Mouse (Mus musculus) C2C12 (cell line): ENCODE measurements around the gene Fkbp5. TPM values are rescaled to one million over a fixed set of nuclear protein-coding genes. Genes with fewer than 3 reads are reported as not detected.
"Not testable (repeated sequence)": the region's sequence is repeated elsewhere in the genome, so short reads cannot be mapped to it uniquely, and the experiment has no call there.

Source experiments
- H3K27me3 ChIP-seq: one replicate; pipeline ENCODE4 v1.6.1; 2011; ENCODE audit not compliant: control insufficient read depth, insufficient read depth, insufficient read length
- H3K36me3 ChIP-seq: one replicate; pipeline ENCODE4 v1.6.1; 2011; ENCODE audit not compliant: control insufficient read depth, insufficient read depth
- H3K4me3 ChIP-seq: one replicate; pipeline ENCODE4 v1.5.1; 2011; ENCODE audit warnings: mild to moderate bottlenecking, control low read depth; ENCODE audit not compliant: poor library complexity, insufficient read depth, severe bottlenecking
- H3K79me2 ChIP-seq: one replicate; pipeline ENCODE4 v1.6.1; 2011; ENCODE audit not compliant: control insufficient read depth, insufficient read depth
- H3K79me3 ChIP-seq: one replicate; pipeline ENCODE4 v1.6.1; 2011; ENCODE audit warnings: low read depth, control low read depth
- H3ac ChIP-seq: one replicate; pipeline ENCODE3; 2011; ENCODE audit warnings: low read depth; ENCODE audit not compliant: control insufficient read depth, insufficient read length
- CEBPB ChIP-seq: IDR thresholded peaks from one replicate; pipeline ENCODE4 v1.6.1; 2011; ENCODE audit warnings: low read depth, mild to moderate bottlenecking, control low read depth, moderate library complexity
- CTCF ChIP-seq: IDR thresholded peaks from one replicate; pipeline ENCODE4 v1.5.1; 2011; ENCODE audit not compliant: control insufficient read depth, insufficient read depth, insufficient read length
- FOSL1 ChIP-seq: IDR thresholded peaks from one replicate; pipeline ENCODE4 v1.8.0; 2011; ENCODE audit warnings: mild to moderate bottlenecking, low read length; ENCODE audit not compliant: poor library complexity, insufficient read depth, severe bottlenecking
- MAX ChIP-seq: IDR thresholded peaks from one replicate; pipeline ENCODE4 v1.6.1; 2011; ENCODE audit warnings: mild to moderate bottlenecking, control low read depth
- MYOD1 ChIP-seq: IDR thresholded peaks from one replicate; pipeline ENCODE4 v1.6.1; 2011; ENCODE audit warnings: low read depth; ENCODE audit not compliant: control insufficient read depth, insufficient read length
- MYOG ChIP-seq: IDR thresholded peaks from one replicate; pipeline ENCODE4 v1.6.1; 2011; ENCODE audit not compliant: control insufficient read depth, insufficient read length; ENCODE audit errors: extremely low read depth
- USF1 ChIP-seq: IDR thresholded peaks from one replicate; pipeline ENCODE4 v1.6.1; 2011; ENCODE audit warnings: low read depth, mild to moderate bottlenecking, control low read depth, moderate library complexity
- polyA plus RNA-seq: library from polyadenylated mRNA; unstranded; fragments of >200 nt; fragmentation: generic; extraction: Trizol; gene quantifications from one replicate; pipeline ENCODE4 v1.2.1, GENCODE M21; 2012; ENCODE audit warnings: missing spikeins

The Fkbp5 gene
- polyA plus RNA-seq, 1 experiment: 24.4 TPM

- no peaks in the 10 kb centered on the region for H3K27me3 ChIP-seq
- H3K4me3 ChIP-seq: no peak within 1 kb of the TSS
- no peaks in the 10 kb centered on the region for H3K36me3 ChIP-seq
- TF ChIP-seq MYOG (no peak), MYOD1 (no peak), MAX (no peak), USF1 (no peak), CEBPB (no peak), FOSL1 (no peak), CTCF (no peak)
- H3K79me3 ChIP-seq: no peaks in the 10 kb centered on the region
- no peaks in the 10 kb centered on the region for H3K79me2 ChIP-seq
- no peak within 1 kb of the TSS for H3ac ChIP-seq
These were observed 152.2 kb downstream of the Fkbp5 start, which contains the start of gene Tulp1 for GRCm38 (mm10) chr17:28365122-28365521. Gene Tulp1 (minus strand): TSS chr17:28365222.

- TF ChIP-seq MYOG (no peak), CTCF (no peak), MAX (no peak), CEBPB (no peak), USF1 (no peak), MYOD1 (no peak), FOSL1 (no peak)
- Histone ChIP-seq H3K79me3 (no peaks in the 10 kb centered on the region), H3K4me3 (no peak overlapping the region), H3ac (no peak overlapping the region), H3K36me3 (no peaks in the 10 kb centered on the region), H3K27me3 (no peaks in the 10 kb centered on the region), H3K79me2 (no peaks in the 10 kb centered on the region)
These were observed 153.8 kb downstream of the Fkbp5 start for GRCm38 (mm10) chr17:28363507-28363906.

GRCm38 (mm10) chr17:28362653-28363292 is 154.6 kb downstream of the Fkbp5 start:
- TF ChIP-seq MAX: no peak
- TF ChIP-seq MYOD1: no peak
- no peak for TF ChIP-seq CTCF
- TF ChIP-seq USF1: no peak
- no peak for TF ChIP-seq CEBPB
- Histone ChIP-seq H3K79me2 (no peaks in the 10 kb centered on the region), H3ac (no peak overlapping the region), H3K79me3 (no peaks in the 10 kb centered on the region), H3K4me3 (no peak overlapping the region), H3K27me3 (no peaks in the 10 kb centered on the region), H3K36me3 (no peaks in the 10 kb centered on the region)

- H3K4me3 ChIP-seq: no peak overlapping the region
- no peaks in the 10 kb centered on the region for H3K36me3 ChIP-seq
- no peak overlapping the region for H3ac ChIP-seq
- H3K27me3 ChIP-seq: no peaks in the 10 kb centered on the region
- no peaks in the 10 kb centered on the region for H3K79me3 ChIP-seq
- H3K79me2 ChIP-seq: no peaks in the 10 kb centered on the region
- TF ChIP-seq MAX: no peak
- TF ChIP-seq FOSL1: no peak
- TF ChIP-seq MYOD1: no peak
- TF ChIP-seq MYOG: no peak
- TF ChIP-seq CTCF: no peak
- TF ChIP-seq USF1: no peak
- TF ChIP-seq CEBPB: no peak
These were observed 155.2 kb downstream of the Fkbp5 start for GRCm38 (mm10) chr17:28361921-28362652.

GRCm38 (mm10) chr17:28360531-28361277 is 156.6 kb downstream of the Fkbp5 start:
- H3K27me3 ChIP-seq: no peaks in the 10 kb centered on the region
- no peaks in the 10 kb centered on the region for H3K79me3 ChIP-seq
- H3ac ChIP-seq: no peak overlapping the region
- H3K4me3 ChIP-seq: no peak overlapping the region
- H3K79me2 ChIP-seq: no peaks in the 10 kb centered on the region
- TF ChIP-seq FOSL1: no peak
- TF ChIP-seq MYOD1: no peak
- TF ChIP-seq CTCF: no peak
- no peak for TF ChIP-seq MAX
- TF ChIP-seq CEBPB: no peak
- TF ChIP-seq USF1: no peak
- no peak for TF ChIP-seq MYOG
- H3K36me3 ChIP-seq: no peaks in the 10 kb centered on the region

- H3K79me3 ChIP-seq, H3K4me3 ChIP-seq, H3K27me3 ChIP-seq, H3K79me2 ChIP-seq, H3ac ChIP-seq, H3K36me3 ChIP-seq: not testable (repeated sequence)
These were observed 158.6 kb downstream of the Fkbp5 start for GRCm38 (mm10) chr17:28358576-28359261.
